Mouse (Mus musculus): ENCODE results near the gene Mpc1.

Mpc1 gene

GRCm38 (mm10) chr17:8272054-8272749 lies 10.5 kb upstream of the Mpc1 start:
- H3K27me3 ChIP-seq (ENCODE audit: insufficient read depth, low read length): peaks cover 41% of the 10 kb centered on the region
- no peaks in the 10 kb centered on the region for H3K9me3 ChIP-seq (ENCODE audit: low read length)
- no peaks in the 10 kb centered on the region for H3K36me3 ChIP-seq (ENCODE audit: insufficient read depth, low read length)
- H3K4me1 ChIP-seq (replicated peaks; ENCODE audit: low read depth, low read length): no peaks in the 10 kb centered on the region
- H3K4me3 ChIP-seq (replicated peaks; ENCODE audit: low read length): no peak overlapping the region
- TF ChIP-seq CTCF (conservative IDR thresholded peaks at IDR 0.05; ENCODE audit: low read length): no peak

- no peak overlapping the region for H3K4me3 ChIP-seq (replicated peaks; ENCODE audit: low read length)
- no peaks in the 10 kb centered on the region for H3K4me1 ChIP-seq (replicated peaks; ENCODE audit: low read depth, low read length)
- TF ChIP-seq NANOG (IDR thresholded peaks at IDR 0.05; ENCODE audit: borderline replicate concordance, low read length): no peak
- no peak for TF ChIP-seq POU5F1 (IDR thresholded peaks at IDR 0.05; ENCODE audit: borderline replicate concordance, low read length)
- TF ChIP-seq CTCF (conservative IDR thresholded peaks at IDR 0.05; ENCODE audit: low read length): no peak
- H3K27me3 ChIP-seq (ENCODE audit: insufficient read depth, low read length): peaks cover 34% of the 10 kb centered on the region
- no peaks in the 10 kb centered on the region for H3K9me3 ChIP-seq (ENCODE audit: low read length)
- no peaks in the 10 kb centered on the region for H3K36me3 ChIP-seq (ENCODE audit: insufficient read depth, low read length)
Measured at GRCm38 (mm10) chr17:8272951-8273350, 9.8 kb upstream of the Mpc1 start.

DNA sequence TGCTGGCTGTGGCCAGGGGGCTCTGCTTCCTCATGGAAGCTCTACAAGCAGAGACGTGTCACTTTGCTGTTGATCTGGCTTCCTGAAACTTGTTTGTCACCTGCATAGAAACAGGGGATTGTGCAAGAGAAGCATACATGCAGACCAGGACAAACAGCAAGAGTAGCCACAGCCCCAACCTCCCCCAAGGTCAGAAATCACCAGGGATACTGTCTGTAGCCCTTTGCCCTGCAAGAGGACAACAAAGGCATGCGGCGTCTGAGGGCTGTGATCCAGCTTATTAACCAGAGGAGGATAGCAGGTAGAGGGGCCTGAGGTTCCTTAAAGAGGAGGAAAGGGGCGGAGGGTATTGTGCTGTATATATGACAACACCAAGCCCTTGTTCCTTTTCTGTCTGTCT lies 6.6 kb upstream of the Mpc1 start:
- peaks cover 25% of the 10 kb centered on the region for H3K27me3 ChIP-seq (ENCODE audit: insufficient read depth, low read length)
- no peaks in the 10 kb centered on the region for H3K36me3 ChIP-seq (ENCODE audit: insufficient read depth, low read length)
- no peak overlapping the region for H3K4me3 ChIP-seq (replicated peaks; ENCODE audit: low read length)
- no peaks in the 10 kb centered on the region for H3K9me3 ChIP-seq (ENCODE audit: low read length)
- peaks cover 6% of the 10 kb centered on the region; the same call in 1 of the 2 replicates for H3K4me1 ChIP-seq (replicated peaks; ENCODE audit: low read depth, low read length)
- TF ChIP-seq NANOG (IDR thresholded peaks at IDR 0.05; ENCODE audit: borderline replicate concordance, low read length): no peak
- TF ChIP-seq CTCF (conservative IDR thresholded peaks at IDR 0.05; ENCODE audit: low read length): no peak
- no peak for TF ChIP-seq POU5F1 (IDR thresholded peaks at IDR 0.05; ENCODE audit: borderline replicate concordance, low read length)

- no peaks in the 10 kb centered on the region for H3K9me3 ChIP-seq (ENCODE audit: low read length)
- H3K27me3 ChIP-seq (ENCODE audit: insufficient read depth, low read length): peaks cover 20% of the 10 kb centered on the region
- peaks cover 6% of the 10 kb centered on the region; the same call in 1 of the 2 replicates for H3K4me1 ChIP-seq (replicated peaks; ENCODE audit: low read depth, low read length)
- H3K4me3 ChIP-seq (replicated peaks; ENCODE audit: low read length): no peak overlapping the region
- TF ChIP-seq POU5F1 (IDR thresholded peaks at IDR 0.05; ENCODE audit: borderline replicate concordance, low read length) (no peak), CTCF (conservative IDR thresholded peaks at IDR 0.05; ENCODE audit: low read length) (no peak), NANOG (IDR thresholded peaks at IDR 0.05; ENCODE audit: borderline replicate concordance, low read length) (no peak)
- H3K36me3 ChIP-seq (ENCODE audit: insufficient read depth, low read length): no peaks in the 10 kb centered on the region
Measured at GRCm38 (mm10) chr17:8276680-8277079, 6.0 kb upstream of the Mpc1 start.

- Histone ChIP-seq H3K4me3 (replicated peaks; ENCODE audit: low read length) (no peak overlapping the region), H3K4me1 (replicated peaks; ENCODE audit: low read depth, low read length) (peaks cover 11% of the 10 kb centered on the region), H3K9me3 (ENCODE audit: low read length) (no peaks in the 10 kb centered on the region), H3K36me3 (ENCODE audit: insufficient read depth, low read length) (no peaks in the 10 kb centered on the region), H3K27me3 (ENCODE audit: insufficient read depth, low read length) (peaks cover 19% of the 10 kb centered on the region)
- no peak for TF ChIP-seq NANOG (IDR thresholded peaks at IDR 0.05; ENCODE audit: borderline replicate concordance, low read length)
- no peak for TF ChIP-seq CTCF (conservative IDR thresholded peaks at IDR 0.05; ENCODE audit: low read length)
- TF ChIP-seq POU5F1 (IDR thresholded peaks at IDR 0.05; ENCODE audit: borderline replicate concordance, low read length): no peak
Measured at GRCm38 (mm10) chr17:8277266-8277665, 5.4 kb upstream of the Mpc1 start.

- no peak for TF ChIP-seq CTCF (conservative IDR thresholded peaks at IDR 0.05; ENCODE audit: low read length)
Measured at GRCm38 (mm10) chr17:8278356-8278755, 4.3 kb upstream of the Mpc1 start.

GRCm38 (mm10) chr17:8283526-8284253 lies 986 bp downstream of the Mpc1 start:
- H3K4me3 ChIP-seq (replicated peaks; ENCODE audit: low read length): peak overlapping the region; percentile 95
- no peak for TF ChIP-seq NANOG (IDR thresholded peaks at IDR 0.05; ENCODE audit: borderline replicate concordance, low read length)
- TF ChIP-seq POU5F1 (IDR thresholded peaks at IDR 0.05; ENCODE audit: borderline replicate concordance, low read length): no peak
- TF ChIP-seq CTCF (conservative IDR thresholded peaks at IDR 0.05; ENCODE audit: low read length): no peak

More at GRCm38 (mm10) chr17:8278356-8278755, 4.3 kb upstream of the Mpc1 start:
- Histone ChIP-seq H3K4me3 (replicated peaks; ENCODE audit: low read length) (no peak overlapping the region), H3K27me3 (ENCODE audit: insufficient read depth, low read length) (peaks cover 12% of the 10 kb centered on the region), H3K4me1 (replicated peaks; ENCODE audit: low read depth, low read length) (peaks cover 18% of the 10 kb centered on the region), H3K9me3 (ENCODE audit: low read length) (no peaks in the 10 kb centered on the region), H3K36me3 (ENCODE audit: insufficient read depth, low read length) (no peaks in the 10 kb centered on the region)

DNA sequence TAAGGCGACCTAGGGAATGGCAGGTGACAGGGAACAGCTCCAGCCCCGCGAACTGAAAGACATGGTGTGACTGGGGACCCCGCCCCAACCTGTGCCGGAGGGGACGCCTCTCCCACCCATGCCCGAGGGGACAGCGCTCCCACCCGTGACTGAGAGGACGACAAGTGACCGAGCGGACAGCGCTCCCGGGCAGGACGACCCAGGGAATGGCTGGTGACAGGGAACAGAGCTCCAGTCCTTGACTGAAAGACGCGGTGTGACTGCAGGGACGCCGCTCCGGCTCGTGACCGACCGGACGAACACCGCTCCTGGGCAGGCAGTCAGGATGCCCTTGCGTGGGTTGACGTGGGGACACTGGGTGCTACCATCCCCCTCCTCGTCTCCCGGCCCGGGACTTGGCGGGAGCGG lies 1.6 kb downstream of the Mpc1 start:
- Histone ChIP-seq H3K4me1 (replicated peaks; ENCODE audit: low read depth, low read length) (peaks cover 51% of the 10 kb centered on the region), H3K27me3 (ENCODE audit: insufficient read depth, low read length) (no peaks in the 10 kb centered on the region), H3K4me3 (replicated peaks; ENCODE audit: low read length) (peak overlapping the region; percentile 95), H3K9me3 (ENCODE audit: low read length) (no peaks in the 10 kb centered on the region), H3K36me3 (ENCODE audit: insufficient read depth, low read length) (no peaks in the 10 kb centered on the region)
- TF ChIP-seq NANOG (IDR thresholded peaks at IDR 0.05; ENCODE audit: borderline replicate concordance, low read length): no peak
- no peak for TF ChIP-seq POU5F1 (IDR thresholded peaks at IDR 0.05; ENCODE audit: borderline replicate concordance, low read length)
- TF ChIP-seq CTCF (conservative IDR thresholded peaks at IDR 0.05; ENCODE audit: low read length): no peak

More at GRCm38 (mm10) chr17:8283526-8284253, 986 bp downstream of the Mpc1 start:
- peaks cover 51% of the 10 kb centered on the region for H3K4me1 ChIP-seq (replicated peaks; ENCODE audit: low read depth, low read length)
- H3K36me3 ChIP-seq (ENCODE audit: insufficient read depth, low read length): no peaks in the 10 kb centered on the region
- no peaks in the 10 kb centered on the region for H3K27me3 ChIP-seq (ENCODE audit: insufficient read depth, low read length)
- no peaks in the 10 kb centered on the region for H3K9me3 ChIP-seq (ENCODE audit: low read length)

All from E14TG2a.4 (cell line).